Mouse (Mus musculus) lung, adult 2 months (tissue): Measurements from ENCODE around the gene Fubp1.

Experiments
- CTCF ChIP-seq: fragments of 200-500 bp; IDR thresholded peaks from 2 replicates; pipeline ENCODE4 v1.5.1; 2011; ENCODE audit warnings: mild to moderate bottlenecking, low read length, control low read depth; ENCODE audit not compliant: insufficient read depth
- POLR2A ChIP-seq: fragments of 200-500 bp; IDR thresholded peaks from 2 replicates; pipeline ENCODE4 v1.6.1; 2011; ENCODE audit warnings: low read depth, mild to moderate bottlenecking, control low read depth, low read length, borderline replicate concordance; ENCODE audit errors: extremely low read depth

DNA sequence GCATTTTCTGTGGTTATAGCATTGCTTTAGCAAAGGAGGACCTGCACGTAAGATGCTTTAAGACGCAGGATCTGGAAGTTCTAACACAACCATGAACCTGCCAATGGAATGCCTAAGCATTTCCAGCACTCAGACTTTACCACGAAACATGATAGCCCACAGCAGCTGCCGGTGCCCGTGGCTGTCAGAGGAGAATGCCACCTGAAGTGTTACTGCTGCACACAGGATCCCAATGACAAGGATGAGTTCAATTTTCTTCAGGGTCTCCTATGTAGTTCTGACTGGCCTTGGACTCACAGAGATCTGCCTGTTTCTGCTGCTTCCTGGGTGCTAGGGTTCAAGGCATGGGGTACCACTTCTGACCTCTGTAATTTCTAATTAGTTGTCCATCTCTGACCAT is 74.5 kb downstream of the Fubp1 start:
- no peak for TF ChIP-seq POLR2A
- TF ChIP-seq CTCF: no peak
